Mouse (Mus musculus): ENCODE results near the gene 2210017I01Rik.
A peak's percentile ranks its signal among the peaks of the same experiment; 100 is the strongest.

Gene 2210017I01Rik

DNA sequence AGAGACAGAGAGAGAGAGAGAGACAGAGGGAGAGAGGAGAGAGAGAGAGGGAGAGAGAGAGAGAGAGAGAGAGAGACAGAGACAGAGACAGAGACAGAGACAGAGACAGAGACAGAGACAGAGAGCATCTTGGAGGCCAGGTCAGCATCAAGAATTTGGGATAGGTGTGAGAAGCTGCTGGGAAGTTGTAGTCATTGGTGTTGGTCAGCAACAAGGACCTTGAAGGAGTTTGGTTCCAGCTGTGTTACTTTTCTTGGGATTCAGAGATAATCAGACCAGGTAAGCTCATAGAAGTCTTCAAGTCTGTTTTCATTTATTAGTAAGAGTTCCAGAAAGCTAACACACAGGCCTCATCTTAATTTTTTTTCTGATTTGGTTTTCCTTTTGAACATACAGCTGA lies at the start of gene 2210017I01Rik:
TSS of gene 2210017I01Rik (minus strand) at position 101 of the 400 bp plus-strand sequence.
- DNase-seq (ENCODE audit: low spot score), result no peak

- no peak for DNase-seq (ENCODE audit: low spot score)
These were observed 49.5 kb upstream of the 2210017I01Rik start, which contains the start of gene Lce1b for GRCm38 (mm10) chr3:92656826-92657225. Lce1b (minus strand) TSS chr3:92656926.

- DNase-seq (ENCODE audit: low spot score), result no peak
These were observed 40.9 kb upstream of the 2210017I01Rik start, which contains the start of gene Lce1a1 for GRCm38 (mm10) chr3:92648207-92648606. Lce1a1 (minus strand) TSS chr3:92648307.

DNA sequence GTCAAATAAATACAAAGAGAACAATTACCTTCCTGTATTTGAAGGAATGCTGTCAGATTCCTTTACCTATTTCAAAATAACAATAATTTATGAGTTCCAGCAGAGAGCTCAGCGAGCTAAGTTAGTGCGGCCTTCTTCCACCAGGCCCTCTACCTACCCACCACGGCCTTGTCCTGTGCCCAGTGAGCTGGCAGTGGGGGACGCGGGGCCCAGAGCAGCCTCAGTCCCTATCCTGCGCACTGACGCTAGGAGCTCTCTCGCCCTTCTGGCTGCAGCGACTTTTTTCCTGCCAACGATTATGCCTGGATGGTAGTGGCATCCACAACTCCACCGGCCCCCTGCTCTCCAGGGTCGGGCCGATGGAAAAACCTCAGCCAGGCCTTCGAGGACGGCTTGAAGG lies 32.6 kb upstream of the 2210017I01Rik start:
- no peak for DNase-seq (ENCODE audit: low spot score)

- no peak for DNase-seq (ENCODE audit: low spot score)
These were observed 31.3 kb upstream of the 2210017I01Rik start for GRCm38 (mm10) chr3:92638653-92638991.

DNA sequence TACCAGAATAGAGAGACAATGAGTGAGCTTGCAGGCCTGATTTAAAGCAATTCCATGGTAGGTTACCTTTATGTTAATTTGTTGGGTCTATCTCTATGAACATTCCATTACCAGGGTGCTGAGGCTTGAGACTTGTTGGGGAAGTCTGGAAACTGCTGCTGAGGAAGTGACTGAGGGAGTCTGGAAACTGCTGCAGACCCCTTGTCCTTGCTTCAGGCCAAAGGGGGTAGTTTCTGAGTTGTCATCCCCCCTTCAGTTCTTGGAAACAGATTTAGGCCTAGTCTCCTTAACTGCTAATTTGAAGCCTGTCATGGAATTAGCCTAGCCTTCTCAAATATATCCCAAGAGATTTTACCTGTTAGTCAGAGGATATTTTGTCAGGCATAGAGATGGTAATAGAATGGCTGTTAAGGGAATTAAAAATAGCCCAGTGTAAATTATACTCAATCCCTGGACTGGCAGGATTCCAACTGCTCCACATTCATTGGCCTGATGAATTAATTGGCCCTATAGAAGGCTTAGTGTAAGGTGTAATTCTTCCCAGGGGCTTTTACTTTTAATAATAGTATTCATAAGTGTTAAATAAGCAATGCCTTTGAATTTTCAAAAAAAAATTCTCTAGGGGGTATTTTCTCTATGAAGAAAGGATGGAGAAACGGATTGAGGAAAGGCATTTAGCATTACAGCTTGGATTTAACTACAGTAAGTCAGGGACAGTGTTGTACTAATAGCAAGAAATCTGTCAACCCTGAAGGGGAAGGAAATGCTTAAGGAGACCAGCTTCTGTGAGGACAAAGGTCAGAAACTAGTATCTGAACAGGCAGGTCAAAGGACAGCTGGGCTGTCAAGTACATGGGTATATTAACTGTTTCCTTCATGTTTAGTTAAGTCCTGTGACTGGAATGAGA lies 30.7 kb upstream of the 2210017I01Rik start:
- no peak for DNase-seq (ENCODE audit: low spot score)

DNA sequence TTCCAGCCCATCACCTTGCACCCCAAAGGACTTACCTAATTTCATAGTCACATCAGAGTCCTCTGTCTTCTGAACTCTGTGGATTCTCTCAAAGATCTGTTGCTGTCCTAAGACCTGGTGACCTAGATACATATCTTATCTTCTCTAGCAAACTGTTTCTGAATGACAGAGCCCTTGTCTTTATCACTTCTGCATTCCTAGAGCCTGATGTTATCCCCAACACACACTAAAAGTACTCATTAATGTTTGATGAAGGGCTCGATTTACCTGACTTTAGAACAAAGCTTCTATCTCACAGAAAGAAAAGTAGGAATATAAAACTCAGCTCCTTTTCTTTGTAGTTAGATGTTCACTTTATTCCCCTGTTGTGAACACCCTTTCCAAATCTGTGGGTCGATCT lies 14.3 kb upstream of the 2210017I01Rik start, which contains the start of gene Lce6a:
TSS of gene Lce6a (minus strand) at position 101 of the 400 bp plus-strand sequence.
- no peak for DNase-seq (ENCODE audit: low spot score)

- DNase-seq (ENCODE audit: low spot score), result no peak
These were observed 2.5 kb upstream of the 2210017I01Rik start for GRCm38 (mm10) chr3:92609804-92610203.

- DNase-seq (ENCODE audit: low spot score), result peak; percentile 10
These were observed 5.1 kb downstream of the 2210017I01Rik start for GRCm38 (mm10) chr3:92602169-92602568.

DNA sequence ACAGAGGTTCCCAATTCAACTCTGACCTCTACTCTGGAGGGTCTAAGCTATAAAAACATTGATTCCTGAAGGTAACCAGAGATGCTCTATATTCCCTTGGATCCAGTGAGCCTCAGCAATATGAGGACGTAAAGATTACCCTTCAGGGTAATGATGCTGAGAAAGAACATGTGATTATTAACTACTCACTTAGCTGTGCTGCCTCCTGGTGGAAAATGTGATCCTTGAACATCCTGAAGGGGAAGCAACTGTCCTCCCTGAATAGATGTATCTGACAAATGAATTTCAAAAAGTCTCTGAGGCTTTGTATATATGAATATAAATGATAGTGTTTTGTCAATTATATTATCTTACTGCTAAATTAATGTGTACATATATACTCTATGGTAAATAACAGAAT lies 6.8 kb downstream of the 2210017I01Rik start:
- DNase-seq (ENCODE audit: low spot score), result no peak

DNA sequence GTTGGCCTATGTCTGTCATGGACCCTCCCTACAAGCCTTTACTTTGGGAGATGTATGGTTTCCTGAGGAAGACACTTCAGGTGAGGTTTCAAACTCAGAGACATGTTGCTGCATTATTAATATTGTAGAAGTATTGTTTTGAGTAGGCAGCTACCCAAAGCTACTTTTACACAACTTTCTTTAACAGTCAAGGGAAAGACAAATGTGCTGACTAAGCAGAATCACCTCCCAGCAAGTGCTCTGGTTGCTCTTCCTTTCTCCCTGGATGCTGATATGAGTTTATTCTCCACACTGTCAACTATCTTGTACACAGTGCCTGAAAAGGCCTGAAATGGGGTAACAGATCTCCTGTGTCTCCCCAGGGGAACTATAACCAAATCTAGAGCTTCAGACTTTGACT lies 7.3 kb downstream of the 2210017I01Rik start:
- DNase-seq (ENCODE audit: low spot score), result no peak

DNA sequence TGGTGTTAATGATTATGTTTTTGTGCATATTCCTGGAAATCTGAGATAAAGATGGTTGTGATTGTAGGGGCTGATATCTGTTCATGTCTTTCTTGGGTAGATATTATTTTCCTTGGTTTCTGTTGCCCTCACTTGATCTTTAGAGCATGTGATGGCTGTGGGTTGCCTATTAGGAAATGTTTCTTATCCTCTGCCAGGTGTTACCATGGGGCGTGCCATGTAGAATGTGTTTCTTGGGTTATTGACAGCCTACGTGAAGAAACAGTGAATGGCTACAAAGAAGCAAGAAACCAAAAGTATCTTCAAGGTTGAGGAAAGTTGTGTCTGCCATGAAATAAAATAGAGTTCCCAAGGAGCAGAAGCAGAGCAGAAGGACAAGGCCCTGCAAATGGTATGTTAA lies 8.9 kb downstream of the 2210017I01Rik start:
- no peak for DNase-seq (ENCODE audit: low spot score)

- DNase-seq (ENCODE audit: low spot score), result no peak
These were observed 18.4 kb downstream of the 2210017I01Rik start, which contains the start of gene Smcp for GRCm38 (mm10) chr3:92588858-92589257. Smcp (minus strand) TSS chr3:92588997.

DNA sequence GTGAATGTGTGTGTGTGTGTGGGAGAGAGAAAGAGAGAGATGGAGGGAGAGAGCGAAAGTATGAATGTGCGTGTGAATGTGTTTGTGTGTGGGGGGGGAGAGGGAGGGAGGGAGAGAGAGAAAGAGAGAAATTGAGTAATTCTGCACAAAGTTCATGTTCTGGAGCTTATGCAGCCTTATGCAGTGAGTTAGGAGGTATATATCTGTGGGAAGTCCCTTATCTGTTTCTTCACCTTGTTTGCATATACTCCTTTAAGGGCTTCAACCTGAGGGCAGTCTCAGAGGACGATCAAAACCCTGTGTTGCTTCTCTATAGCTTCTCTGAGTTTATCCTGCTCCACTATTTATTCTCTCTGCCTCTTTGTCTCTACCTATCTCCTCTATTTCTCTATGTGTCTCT lies 20.1 kb downstream of the 2210017I01Rik start:
- DNase-seq (ENCODE audit: low spot score), result no peak

- DNase-seq (ENCODE audit: low spot score), result no peak
These were observed 22.2 kb downstream of the 2210017I01Rik start for GRCm38 (mm10) chr3:92585055-92585454.

GRCm38 (mm10) chr3:92583164-92583826 lies 24.0 kb downstream of the 2210017I01Rik start:
- DNase-seq (ENCODE audit: low spot score), result no peak

DNA sequence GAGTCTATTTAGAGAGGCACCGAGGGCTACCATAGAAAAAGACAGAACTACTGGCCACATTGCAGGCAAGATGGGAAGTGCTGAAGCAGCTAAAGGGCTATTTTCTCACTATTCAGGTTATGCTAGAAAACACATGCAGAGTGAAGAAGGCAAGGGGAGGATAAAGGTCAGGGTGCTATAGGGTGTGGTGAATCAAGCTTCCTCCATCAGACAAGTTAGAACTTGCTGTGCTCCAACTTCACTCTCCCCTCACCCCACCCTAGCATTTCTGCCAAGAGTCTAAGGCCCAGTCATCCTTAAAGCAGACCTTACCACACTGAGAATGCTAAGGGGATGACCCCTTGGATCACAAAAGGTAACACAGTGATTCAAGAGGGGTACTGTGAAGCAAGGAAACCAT lies 27.8 kb downstream of the 2210017I01Rik start:
- no peak for DNase-seq (ENCODE audit: low spot score)

DNA sequence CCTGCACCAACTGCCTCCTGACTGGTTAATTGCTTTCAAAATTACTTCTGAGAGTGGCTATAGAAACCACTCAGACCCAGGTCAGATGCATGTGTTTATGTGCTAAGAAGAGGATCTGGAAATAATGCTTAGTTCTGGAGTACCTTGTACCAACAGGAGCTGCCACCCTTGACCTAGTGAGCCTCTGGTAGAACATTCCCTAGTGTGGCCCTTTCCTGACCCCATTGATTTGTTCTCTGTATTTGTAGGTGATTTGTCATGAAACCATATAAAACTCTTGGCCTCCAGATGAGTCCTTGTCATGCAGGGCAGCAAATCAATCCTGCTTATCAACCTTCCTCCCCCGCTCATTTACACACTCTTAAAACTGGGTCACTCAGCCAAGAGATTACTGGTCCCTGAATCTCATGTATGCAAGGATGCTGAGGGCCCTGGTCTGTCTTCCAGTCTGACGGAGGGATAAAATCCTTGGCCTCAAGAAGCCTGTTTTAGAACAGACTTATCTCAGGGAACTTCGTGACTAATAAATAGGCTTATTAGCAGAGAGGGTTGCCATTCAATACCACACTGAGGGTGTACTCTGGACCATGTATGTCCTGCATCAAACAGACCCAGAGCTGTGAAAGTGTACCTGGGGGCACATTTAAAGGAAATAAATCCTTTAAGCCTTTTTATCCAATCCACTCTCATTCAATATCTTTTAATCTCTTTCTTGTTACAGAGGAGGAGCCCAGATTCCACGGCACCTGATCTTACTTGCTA lies 28.5 kb downstream of the 2210017I01Rik start:
- DNase-seq (ENCODE audit: low spot score), result no peak

DNA sequence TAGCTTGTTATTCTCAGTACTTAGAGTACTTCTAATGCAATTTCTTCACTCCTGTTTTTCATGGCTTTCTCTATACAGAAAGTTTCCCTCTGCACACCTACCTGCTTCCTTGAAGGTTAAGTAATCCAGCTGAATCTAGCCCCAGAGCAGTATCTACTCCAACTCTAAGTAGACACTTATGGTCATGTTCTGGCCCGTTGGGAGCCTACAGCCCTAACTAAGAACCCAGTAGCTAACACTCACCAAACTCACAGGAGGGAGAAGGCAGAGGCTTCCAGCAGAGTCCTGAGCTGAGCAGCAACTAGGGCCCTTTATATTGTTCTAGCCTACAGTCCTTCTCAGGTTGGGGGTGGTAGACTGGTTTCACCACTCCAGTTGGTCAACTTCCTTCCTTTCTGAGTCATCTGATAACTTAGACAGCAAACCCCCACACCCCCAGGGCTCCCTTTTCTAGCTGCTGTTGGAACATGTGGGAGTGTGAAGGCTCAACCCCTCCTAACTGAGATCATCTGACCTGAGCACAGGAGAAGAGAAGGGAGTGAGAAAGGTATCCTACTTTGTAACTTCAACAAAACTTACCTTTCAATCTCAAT lies 33.7 kb downstream of the 2210017I01Rik start, which contains the start of gene Ivl:
TSS of gene Ivl (minus strand) at position 287 of the 593 bp plus-strand sequence.
- no peak for DNase-seq (ENCODE audit: low spot score)

DNA sequence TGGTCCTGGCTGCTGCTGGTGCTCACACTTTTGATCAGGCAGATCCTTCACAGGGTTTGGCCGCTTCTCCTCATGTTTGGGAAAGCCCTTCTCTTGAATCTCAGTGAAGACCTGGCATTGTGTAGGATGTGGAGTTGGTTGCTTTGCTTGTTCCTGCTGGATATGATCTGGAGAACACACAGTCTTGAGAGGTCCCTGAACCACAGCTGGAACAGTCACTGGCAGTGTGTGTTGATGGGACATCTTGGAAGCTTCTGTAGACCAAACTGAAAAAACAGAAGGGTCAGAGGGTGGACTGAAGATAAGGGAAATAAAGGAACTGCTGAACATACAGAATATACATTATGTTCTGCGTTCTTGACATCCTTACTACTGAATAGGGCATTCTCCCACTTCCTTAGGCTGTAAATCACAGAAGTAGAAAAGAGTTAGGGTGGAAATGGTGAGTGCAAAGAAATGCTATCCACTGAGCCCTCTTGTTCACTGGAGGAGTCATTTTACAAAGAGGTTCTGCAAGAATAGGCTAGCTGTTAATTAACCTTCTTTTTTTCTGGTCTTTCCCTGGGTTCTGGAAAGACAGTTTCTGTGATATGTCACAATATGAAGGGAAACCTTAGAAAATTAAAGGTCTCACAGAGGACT lies 34.7 kb downstream of the 2210017I01Rik start:
- DNase-seq (ENCODE audit: low spot score), result no peak

DNA sequence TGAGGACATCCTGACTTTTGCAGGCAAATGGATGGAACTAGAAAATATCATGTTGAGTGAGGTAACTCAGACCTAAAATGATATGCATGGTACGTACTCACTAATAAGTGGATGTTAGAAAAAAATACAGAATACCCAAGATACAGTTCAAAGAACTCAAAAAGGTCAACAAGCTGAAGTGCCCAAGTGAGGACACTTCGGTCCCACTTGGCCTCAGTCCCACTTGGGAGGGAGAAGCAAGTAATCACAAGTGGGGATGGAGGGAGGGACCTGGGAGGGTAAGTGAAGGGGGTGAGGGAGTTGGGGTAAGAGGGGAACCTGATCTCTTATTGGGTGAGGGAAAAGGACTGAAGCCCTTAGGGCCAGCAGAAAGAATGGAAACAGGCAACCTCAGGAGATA lies 38.5 kb downstream of the 2210017I01Rik start:
- peak; percentile 35 for DNase-seq (ENCODE audit: low spot score)
